Mouse (Mus musculus) embryonic facial prominence, embryonic 12.5 days (tissue): ENCODE data around the gene Plscr5. TPM values are rescaled to one million over a fixed set of nuclear protein-coding genes. Genes with fewer than 3 reads are reported as not detected.

Experiments
- ATAC-seq: fragments of 200-750 bp; cut with Nextera tagmentation; 2 replicates; pipeline ENCODE4 v1.8.0; 2017; ENCODE audit not compliant: insufficient number of reproducible peaks, insufficient read depth, low FRiP score, low TSS enrichment
- H3K27ac ChIP-seq: fragments of 300-500 bp; sonication (generic); 2 replicates; pipeline ENCODE4 v1.5.1; 2016; ENCODE audit warnings: mild to moderate bottlenecking
- H3K27me3 ChIP-seq: fragments of 300-500 bp; sonication (generic); 2 replicates; pipeline ENCODE4 v1.6.1; 2016; ENCODE audit warnings: mild to moderate bottlenecking, moderate library complexity
- H3K36me3 ChIP-seq: fragments of 300-500 bp; sonication (generic); 2 replicates; pipeline ENCODE4 v1.6.1; 2016; ENCODE audit warnings: mild to moderate bottlenecking
- H3K4me1 ChIP-seq: fragments of 300-500 bp; sonication (generic); 2 replicates; pipeline ENCODE4 v1.6.1; 2016
- H3K4me2 ChIP-seq: fragments of 300-500 bp; sonication (generic); replicated peaks from 2 replicates; pipeline ENCODE4 v1.6.1; 2016; ENCODE audit warnings: mild to moderate bottlenecking, moderate library complexity
- H3K4me3 ChIP-seq: fragments of 300-500 bp; sonication (generic); 2 replicates; pipeline ENCODE4 v1.5.1; 2016; ENCODE audit warnings: mild to moderate bottlenecking
- H3K9ac ChIP-seq: fragments of 300-500 bp; sonication (generic); 2 replicates; pipeline ENCODE4 v1.6.1; 2016; ENCODE audit warnings: mild to moderate bottlenecking, moderate library complexity
- H3K9me3 ChIP-seq: fragments of 300-500 bp; sonication (generic); 2 replicates; pipeline ENCODE4 v1.6.1; 2016; ENCODE audit warnings: mild to moderate bottlenecking, moderate library complexity
- WGBS: fragments of 180-500 bp; shearing (Covaris S2); methylation state at CpG from one replicate; pipeline ENCODE4 v1.1.7; 2016; 5-methylcytosine and 5-hydroxymethylcytosine counted together
- polyA plus RNA-seq: library from polyadenylated mRNA; unstranded; fragments of >200 nt; fragmentation: Nextera tagmentation; extraction: Ambion mirVana; gene quantifications from 2 replicates; pipeline ENCODE4 v1.2.1, GENCODE M21; 2016

Gene Plscr5
- polyA plus RNA-seq, 1 experiment from 2014 or later: not detected

DNA sequence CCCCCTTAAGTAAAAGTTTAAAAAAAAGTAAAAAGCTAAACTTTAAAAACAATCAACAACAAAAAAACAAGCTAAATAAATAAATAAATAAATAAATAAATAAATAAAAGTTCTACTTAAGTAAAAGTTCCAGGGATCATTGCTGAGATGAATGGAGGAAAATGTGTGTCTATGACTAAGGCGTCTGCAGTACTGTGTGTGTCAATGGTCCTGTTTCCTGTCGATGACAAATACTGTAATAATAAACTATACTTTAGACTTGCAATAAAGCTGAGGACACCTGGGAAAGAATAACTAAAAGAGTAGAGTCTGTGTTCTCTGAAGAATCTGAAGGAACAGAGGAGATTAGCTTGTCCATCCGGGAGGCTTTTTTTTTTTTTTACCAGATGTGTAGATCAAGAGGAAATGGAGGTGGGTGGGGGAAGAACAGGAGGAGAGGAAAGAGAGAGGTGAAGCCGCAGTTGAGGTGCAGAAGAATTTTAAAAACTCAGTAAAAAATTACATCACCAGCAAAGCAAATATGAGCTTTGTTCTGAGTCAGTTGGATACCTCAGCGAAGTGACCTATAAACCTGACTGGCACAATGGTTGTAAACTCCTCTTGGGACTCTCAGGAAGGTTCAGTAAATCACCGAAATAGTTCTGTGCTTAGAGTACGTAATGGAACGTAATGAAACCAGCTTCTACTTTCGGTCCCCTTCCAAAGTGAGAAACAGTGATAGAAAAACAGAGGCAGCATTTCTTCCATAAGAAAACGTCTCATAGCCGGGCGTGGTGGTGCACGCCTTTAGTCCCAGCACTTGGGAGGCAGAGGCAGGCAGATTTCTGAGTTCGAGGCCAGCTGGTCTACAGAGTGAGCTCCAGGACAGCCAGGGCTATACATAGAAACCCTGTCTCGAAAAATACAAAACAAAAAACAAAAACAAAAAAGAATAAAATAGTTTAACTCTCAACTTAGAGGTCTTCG is 36.4 kb downstream of the Plscr5 start:
- ATAC-seq: no peak
- WGBS: 84% methylated on average over 16 of the region's 16 CpGs

DNA sequence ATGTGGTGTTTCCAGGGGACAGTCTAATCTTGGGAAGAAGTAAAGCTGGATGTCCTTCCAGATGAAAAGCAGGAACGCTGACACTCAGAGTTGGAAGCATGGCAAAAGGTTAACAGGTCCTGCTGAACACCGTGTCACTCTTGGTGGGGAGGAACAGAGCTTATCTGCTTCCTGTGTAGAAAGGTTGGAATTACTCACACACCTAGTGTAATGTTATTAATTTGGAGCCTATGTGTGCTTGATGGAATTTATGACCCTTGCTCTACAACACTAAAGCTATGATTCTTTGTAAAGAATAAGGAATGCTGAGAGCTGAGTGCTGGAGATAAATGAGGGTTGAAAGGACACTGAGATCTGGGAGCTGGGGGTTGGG is 37.1 kb downstream of the Plscr5 start:
- H3K27me3 ChIP-seq: no peaks in the 10 kb centered on the region
- no peak overlapping the region for H3K27ac ChIP-seq
- no peak overlapping the region for H3K4me3 ChIP-seq
- H3K36me3 ChIP-seq: no peaks in the 10 kb centered on the region
- H3K4me2 ChIP-seq: no peak overlapping the region
- WGBS: 73% methylated on average over 2 of the region's 2 CpGs
- H3K9ac ChIP-seq: no peak overlapping the region
- no peak for ATAC-seq
- no peaks in the 10 kb centered on the region for H3K4me1 ChIP-seq
- no peaks in the 10 kb centered on the region for H3K9me3 ChIP-seq

More for the DNA sequence above, 36.4 kb downstream of the Plscr5 start:
- no peak overlapping the region for H3K9ac ChIP-seq
- no peaks in the 10 kb centered on the region for H3K4me1 ChIP-seq
- no peak overlapping the region for H3K4me2 ChIP-seq
- no peak overlapping the region for H3K27ac ChIP-seq
- no peaks in the 10 kb centered on the region for H3K27me3 ChIP-seq
- H3K36me3 ChIP-seq: no peaks in the 10 kb centered on the region
- no peaks in the 10 kb centered on the region for H3K9me3 ChIP-seq
- no peak overlapping the region for H3K4me3 ChIP-seq

DNA sequence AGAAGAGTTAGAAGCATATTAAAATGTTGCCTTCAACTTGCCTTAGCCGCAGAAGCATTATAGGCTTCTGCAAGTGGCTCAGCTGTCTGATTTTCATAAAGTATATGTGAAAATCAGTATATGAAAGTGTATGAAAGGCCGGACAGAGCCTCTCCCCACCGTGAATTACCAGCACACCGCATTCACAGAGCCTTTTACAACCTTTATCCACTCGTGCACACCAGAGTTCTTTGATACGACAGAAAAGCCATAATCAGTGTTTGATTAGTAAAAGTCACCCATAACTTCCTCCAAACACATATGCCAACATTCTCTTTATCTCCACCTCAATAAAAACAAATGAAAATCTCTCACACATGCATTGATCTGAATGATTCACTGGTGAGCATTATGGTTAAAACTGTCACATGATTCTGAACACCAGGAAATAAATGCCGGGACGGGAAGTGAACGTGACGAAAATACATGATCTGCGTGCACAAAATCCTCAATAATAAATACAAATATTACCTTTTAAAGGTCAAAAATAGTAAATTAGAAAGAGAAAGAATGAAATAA is 42.2 kb downstream of the Plscr5 start:
- Histone ChIP-seq H3K4me2 (no peak overlapping the region), H3K36me3 (no peaks in the 10 kb centered on the region), H3K27ac (no peak overlapping the region), H3K4me1 (no peaks in the 10 kb centered on the region), H3K27me3 (no peaks in the 10 kb centered on the region), H3K9ac (no peak overlapping the region), H3K4me3 (no peak overlapping the region), H3K9me3 (no peaks in the 10 kb centered on the region)
- ATAC-seq: no peak
- 88% methylated on average over 11 of the region's 11 CpGs for WGBS

DNA sequence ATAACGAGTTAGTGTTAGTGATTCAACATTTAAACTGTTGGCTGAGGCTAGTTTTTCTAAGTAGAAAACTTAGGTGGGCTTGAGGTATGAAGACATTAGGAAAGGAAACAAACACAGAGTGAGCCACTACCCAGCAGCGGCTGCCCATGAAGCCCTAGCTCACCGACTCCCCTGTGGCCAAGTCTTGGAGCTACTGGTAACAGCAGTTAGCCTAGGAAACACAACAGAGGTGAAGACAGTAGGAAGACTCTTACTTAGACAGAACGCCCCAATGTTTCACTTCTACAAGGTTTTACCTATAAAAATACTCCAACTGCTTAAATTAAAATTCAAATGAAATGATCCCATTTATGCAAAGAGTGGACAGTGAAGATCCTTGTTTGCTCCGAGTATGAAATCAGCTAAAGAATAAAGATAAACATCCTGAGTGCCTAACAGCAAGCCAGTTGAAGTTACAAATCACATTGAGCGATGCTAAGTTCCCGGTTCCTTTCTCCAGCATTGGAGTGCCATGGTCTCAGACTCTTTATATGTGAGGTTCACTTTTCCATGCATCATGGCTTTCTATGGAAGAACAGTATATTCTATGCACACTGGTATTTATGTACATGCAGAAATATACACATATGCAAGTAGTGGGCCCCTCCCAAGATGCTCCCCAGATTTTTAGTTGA is 56.2 kb downstream of the Plscr5 start:
- ATAC-seq: no peak
- no peak overlapping the region for H3K9ac ChIP-seq
- no peaks in the 10 kb centered on the region for H3K9me3 ChIP-seq
- H3K4me2 ChIP-seq: 0 out of 2 replicates have a peak overlapping the region, but pooled peaks have one; percentile 66
- H3K27ac ChIP-seq: no peak overlapping the region
- H3K4me1 ChIP-seq: peaks cover 18% of the 10 kb centered on the region
- no peaks in the 10 kb centered on the region for H3K36me3 ChIP-seq
- no peak overlapping the region for H3K4me3 ChIP-seq
- H3K27me3 ChIP-seq: no peaks in the 10 kb centered on the region
- 78% methylated on average over 7 of the region's 7 CpGs for WGBS

DNA sequence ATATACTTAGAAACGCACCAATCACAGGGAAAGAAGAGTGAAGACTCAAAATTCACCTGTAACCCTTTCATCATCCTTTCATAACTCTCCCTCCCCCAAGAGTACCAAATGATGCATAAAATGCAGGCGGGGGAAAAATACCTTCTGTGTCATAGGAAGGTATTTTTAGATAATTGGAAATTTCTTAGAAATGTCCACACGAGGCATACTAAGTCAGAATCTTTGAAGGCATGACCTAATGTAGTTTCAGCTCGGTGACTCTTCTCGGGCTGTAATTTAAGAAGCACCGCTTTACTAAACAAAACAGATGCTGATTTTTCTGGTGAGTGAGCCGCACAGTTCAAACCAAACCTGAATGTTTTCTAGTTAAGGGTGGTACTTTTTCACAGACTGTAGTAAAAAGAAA is 56.7 kb downstream of the Plscr5 start, which contains the start of gene Plscr1:
TSS of gene Plscr1 (plus strand) at position 304 of the 406 bp plus-strand sequence.
- Histone ChIP-seq H3K4me3 (peak within 1 kb of the TSS; percentile 62), H3K27ac (peak within 1 kb of the TSS; percentile 89), H3K9me3 (no peaks in the 10 kb centered on the region), H3K4me2 (peak within 1 kb of the TSS; percentile 66), H3K36me3 (no peaks in the 10 kb centered on the region), H3K27me3 (no peaks in the 10 kb centered on the region), H3K9ac (peak within 1 kb of the TSS; percentile 61), H3K4me1 (peaks cover 18% of the 10 kb centered on the region)
- ATAC-seq: no peak
- WGBS: 22% methylated on average over 7 of the region's 7 CpGs

DNA sequence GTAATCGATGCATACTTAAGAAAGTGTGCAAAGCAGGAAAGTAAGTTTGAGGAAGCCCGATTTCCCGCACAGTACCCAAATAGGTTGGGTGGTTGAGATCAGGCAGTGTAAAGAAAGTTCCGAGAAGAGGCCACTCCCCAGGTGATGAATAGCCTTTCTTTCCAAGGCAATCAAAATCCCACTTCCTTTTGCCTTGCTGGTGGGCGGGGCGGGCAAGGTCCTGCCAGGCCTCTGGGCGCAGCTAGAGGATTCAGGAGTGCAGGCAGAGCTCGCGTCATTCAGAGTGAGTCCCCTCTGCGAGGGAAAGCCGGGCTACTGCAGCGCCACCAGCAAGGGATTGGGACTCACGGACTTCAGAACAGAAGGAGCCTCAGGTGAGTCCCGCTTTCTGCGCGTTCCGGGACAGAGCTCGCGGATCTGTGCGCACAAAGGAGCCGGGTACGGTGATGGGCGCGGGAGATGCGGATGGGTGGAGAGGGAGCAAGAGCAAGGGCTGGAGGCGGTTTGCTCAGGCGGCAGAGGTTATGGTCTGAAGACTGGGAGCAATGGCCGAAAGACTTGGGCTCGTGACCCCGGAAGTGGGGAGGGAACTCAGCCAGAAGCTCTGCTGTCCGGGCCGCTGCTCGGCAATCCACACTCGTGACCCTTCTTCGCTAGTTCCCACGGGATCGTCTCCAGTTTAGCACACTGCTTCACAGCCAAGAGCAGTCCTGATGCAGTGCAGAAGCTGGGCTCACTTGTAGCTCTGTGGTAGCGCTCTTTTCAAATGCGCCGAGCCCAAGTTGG is 57.4 kb downstream of the Plscr5 start:
- peak overlapping the region; percentile 89 for H3K27ac ChIP-seq
- WGBS: under 1% methylated on average over 40 of the region's 40 CpGs
- no peaks in the 10 kb centered on the region for H3K36me3 ChIP-seq
- H3K27me3 ChIP-seq: no peaks in the 10 kb centered on the region
- no peaks in the 10 kb centered on the region for H3K9me3 ChIP-seq
- peak overlapping the region; percentile 61 for H3K9ac ChIP-seq
- H3K4me2 ChIP-seq: peak overlapping the region; percentile 66
- peak; percentile 93 for ATAC-seq
- peak overlapping the region; percentile 62 for H3K4me3 ChIP-seq
- peaks cover 18% of the 10 kb centered on the region for H3K4me1 ChIP-seq

DNA sequence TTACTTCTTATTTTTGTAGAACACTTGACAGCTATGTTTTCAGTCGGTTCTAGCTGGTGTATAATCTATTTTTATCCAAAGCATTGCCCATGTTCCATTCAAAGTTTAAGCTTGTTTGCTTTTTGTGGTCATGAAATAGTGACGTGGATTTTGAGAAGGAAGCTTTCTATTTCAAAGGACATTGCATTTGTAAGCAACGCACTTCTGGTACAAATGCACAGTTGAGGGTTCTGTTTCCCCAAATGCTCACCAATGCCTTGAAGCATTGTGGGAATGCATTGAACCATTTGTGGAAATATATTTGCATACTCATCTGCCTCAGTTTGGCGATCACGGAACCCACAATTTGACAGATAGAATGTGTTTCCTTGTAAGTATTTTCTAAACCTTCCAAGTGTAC is 60.0 kb downstream of the Plscr5 start:
- H3K36me3 ChIP-seq: no peaks in the 10 kb centered on the region
- H3K4me1 ChIP-seq: peaks cover 18% of the 10 kb centered on the region
- no peak overlapping the region for H3K4me3 ChIP-seq
- H3K27me3 ChIP-seq: no peaks in the 10 kb centered on the region
- no peak overlapping the region for H3K4me2 ChIP-seq
- ATAC-seq: no peak
- H3K9me3 ChIP-seq: no peaks in the 10 kb centered on the region
- 87% methylated on average over 5 of the region's 5 CpGs for WGBS
- no peak overlapping the region for H3K9ac ChIP-seq
- H3K27ac ChIP-seq: no peak overlapping the region

DNA sequence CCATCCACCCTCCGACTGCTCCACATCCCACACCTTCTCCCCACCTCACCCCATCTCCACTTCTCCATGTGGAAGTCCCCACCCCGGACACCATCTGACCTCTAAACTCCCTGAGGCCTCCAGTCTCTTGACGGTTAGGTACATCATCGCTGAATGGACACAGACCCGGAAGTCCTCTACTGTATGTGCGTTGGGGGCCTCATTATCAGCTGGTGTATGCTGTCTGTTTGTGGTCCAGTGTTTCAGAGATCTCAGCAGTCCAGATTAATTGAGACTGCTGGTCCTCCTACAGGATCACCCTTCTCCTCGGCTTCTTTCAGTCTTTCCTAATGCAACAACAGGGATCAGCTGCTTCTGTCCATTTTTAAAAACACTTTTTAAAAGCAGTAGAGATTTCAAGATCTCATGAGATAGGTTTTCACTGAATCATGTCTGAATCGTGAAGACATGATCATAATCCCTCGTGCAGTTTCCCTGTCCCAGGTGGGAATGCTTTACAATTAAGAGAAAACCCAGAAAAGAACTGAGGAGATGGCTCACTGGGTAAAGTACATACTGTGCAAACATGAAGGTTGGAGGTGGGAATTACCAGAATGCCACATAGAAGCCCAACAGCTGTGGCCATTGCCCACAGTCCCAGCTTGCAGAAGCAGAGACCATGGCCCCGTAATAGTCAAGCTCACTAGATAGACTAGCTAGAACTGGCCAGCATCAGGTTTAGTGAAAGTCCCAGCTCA is 61.0 kb downstream of the Plscr5 start:
- Histone ChIP-seq H3K27me3 (no peaks in the 10 kb centered on the region), H3K4me3 (no peak overlapping the region), H3K27ac (no peak overlapping the region), H3K4me1 (peaks cover 18% of the 10 kb centered on the region), H3K4me2 (no peak overlapping the region), H3K9ac (no peak overlapping the region), H3K9me3 (no peaks in the 10 kb centered on the region), H3K36me3 (no peaks in the 10 kb centered on the region)
- no peak for ATAC-seq
- WGBS: 90% methylated on average over 10 of the region's 10 CpGs

Other genes starting within 250 kb of the Plscr5 start
- gene Plscr1, start 56.8 kb downstream of the Plscr5 start, polyA plus RNA-seq: 25.7 and 31.5 TPM in 2 replicates
- gene Plscr2, start 82.7 kb downstream of the Plscr5 start, polyA plus RNA-seq: 0.78 TPM in 2 replicates
- not detected in 2 replicates for gene 1700057G04Rik, start 116.4 kb downstream of the Plscr5 start, polyA plus RNA-seq